ENCODE assay signal across 15 mouse cellular contexts in the genomic region with DNA sequence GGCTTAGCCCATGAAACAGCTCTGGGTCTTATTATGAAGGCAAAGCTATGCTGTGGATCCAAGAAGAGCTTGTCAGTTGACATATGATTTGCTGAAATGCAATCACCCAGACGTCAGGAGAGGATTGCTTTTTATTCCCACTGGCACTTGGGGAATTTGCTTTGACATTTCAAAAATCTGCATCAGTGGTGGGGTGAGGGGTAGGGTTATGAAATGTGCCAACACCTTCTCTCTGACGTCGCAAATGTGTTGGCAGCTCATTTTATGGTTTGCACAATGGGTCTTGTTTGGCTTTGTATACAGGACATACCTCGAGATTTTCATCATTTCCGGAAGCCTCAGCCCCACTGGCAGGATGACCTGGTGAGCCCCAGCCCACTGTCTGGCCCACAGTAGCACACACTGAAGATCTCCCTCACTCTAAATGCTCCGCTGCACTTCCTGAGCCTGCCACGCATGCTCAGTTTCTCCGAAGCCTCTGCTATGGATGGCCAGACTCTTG. TPM values are rescaled to one million over a fixed set of nuclear protein-coding genes. Genes with fewer than 3 reads are reported as not detected.
DNase-seq lines count a peak whose midpoint lies in the region; ATAC-seq lines count a peak whose summit lies in the region.
"Had no signal": no experiment of that assay in that cellular context is flagged by ENCODE, and none has a peak within 500 bp of the region (broad histone marks: within the 10 kb centered on the region; RNA-seq: fewer than 3 reads in every experiment).

No protein-coding gene starts in this region.

- no peak overlapping the region for H3K9ac ChIP-seq in hindbrain, embryonic 14.5 days
- H3K9ac ChIP-seq in hindbrain, embryonic 13.5 days, result no peak overlapping the region
- H3K9ac ChIP-seq in midbrain, embryonic 12.5 days (replicated peaks), result no peak overlapping the region
- no peak overlapping the region for H3K9ac ChIP-seq in limb, embryonic 13.5 days
- no peak overlapping the region for H3K9ac ChIP-seq in midbrain, embryonic 14.5 days (replicated peaks; ENCODE audit: low read length)
- H3K9ac ChIP-seq: embryonic facial prominence, embryonic 15.5 days; limb, embryonic 12.5 days; stomach, embryonic 15.5 days had no signal

- H3K4me3 ChIP-seq in hindbrain, embryonic 14.5 days (replicated peaks; ENCODE audit: low read length), result no peak overlapping the region
- no peak overlapping the region for H3K4me3 ChIP-seq in hindbrain, embryonic 13.5 days
- H3K4me3 ChIP-seq in midbrain, embryonic 12.5 days, result no peak overlapping the region
- H3K4me3 ChIP-seq in midbrain, embryonic 10.5 days, result no peak overlapping the region
- H3K4me3 ChIP-seq in limb, embryonic 13.5 days, result no peak overlapping the region
- no peak overlapping the region for H3K4me3 ChIP-seq in midbrain, embryonic 14.5 days (replicated peaks; ENCODE audit: low read depth, low read length)
- H3K4me3 ChIP-seq: embryonic facial prominence, embryonic 15.5 days; gastrocnemius, adult 2 months; heart, embryonic 10.5 days; limb, embryonic 12.5 days; megakaryocyte, embryonic 14.5 days; stomach, embryonic 15.5 days had no signal

- no peaks in the 10 kb centered on the region for H3K9me3 ChIP-seq in hindbrain, embryonic 14.5 days (ENCODE audit: control insufficient read depth, low read length)
- no peaks in the 10 kb centered on the region for H3K9me3 ChIP-seq in hindbrain, embryonic 13.5 days
- no peaks in the 10 kb centered on the region for H3K9me3 ChIP-seq in midbrain, embryonic 12.5 days
- H3K9me3 ChIP-seq in midbrain, embryonic 10.5 days (replicated peaks), result no peaks in the 10 kb centered on the region
- no peaks in the 10 kb centered on the region for H3K9me3 ChIP-seq in limb, embryonic 13.5 days
- no peaks in the 10 kb centered on the region for H3K9me3 ChIP-seq in midbrain, embryonic 14.5 days (ENCODE audit: control insufficient read depth, low read length)
- H3K9me3 ChIP-seq: embryonic facial prominence, embryonic 15.5 days; heart, embryonic 10.5 days; limb, embryonic 12.5 days; stomach, embryonic 15.5 days had no signal

- H3K27me3 ChIP-seq in hindbrain, embryonic 14.5 days (ENCODE audit: control insufficient read depth, insufficient read depth, low read length), result no peaks in the 10 kb centered on the region
- H3K27me3 ChIP-seq in hindbrain, embryonic 13.5 days, result no peaks in the 10 kb centered on the region
- no peaks in the 10 kb centered on the region for H3K27me3 ChIP-seq in midbrain, embryonic 12.5 days
- H3K27me3 ChIP-seq in midbrain, embryonic 10.5 days (ENCODE audit: low read depth, poor library complexity, severe bottlenecking), result no peaks in the 10 kb centered on the region
- no peaks in the 10 kb centered on the region for H3K27me3 ChIP-seq in limb, embryonic 13.5 days
- H3K27me3 ChIP-seq in midbrain, embryonic 14.5 days (ENCODE audit: control insufficient read depth, insufficient read depth, low read length), result no peaks in the 10 kb centered on the region
- H3K27me3 ChIP-seq: embryonic facial prominence, embryonic 15.5 days; limb, embryonic 12.5 days; stomach, embryonic 15.5 days had no signal

- H3K4me1 ChIP-seq in hindbrain, embryonic 14.5 days (replicated peaks; ENCODE audit: control insufficient read depth, insufficient read depth, low read length), result no peaks in the 10 kb centered on the region
- H3K4me1 ChIP-seq in hindbrain, embryonic 13.5 days (replicated peaks), result 0 out of 2 replicates have a peak, but pooled peaks cover 3% of the 10 kb centered on the region
- no peaks in the 10 kb centered on the region for H3K4me1 ChIP-seq in midbrain, embryonic 12.5 days
- H3K4me1 ChIP-seq in midbrain, embryonic 10.5 days, result peaks cover 7% of the 10 kb centered on the region; the same call in 1 of the 2 replicates
- H3K4me1 ChIP-seq in limb, embryonic 13.5 days, result peaks cover 23% of the 10 kb centered on the region
- 0 out of 2 replicates have a peak, but pooled peaks cover 5% of the 10 kb centered on the region for H3K4me1 ChIP-seq in midbrain, embryonic 14.5 days (ENCODE audit: control insufficient read depth, insufficient read depth, low read length)
- H3K4me1 ChIP-seq: stomach, embryonic 15.5 days had no signal

- no peak overlapping the region for H3K4me2 ChIP-seq in hindbrain, embryonic 14.5 days (replicated peaks)
- H3K4me2 ChIP-seq in hindbrain, embryonic 13.5 days, result no peak overlapping the region
- H3K4me2 ChIP-seq in midbrain, embryonic 12.5 days (replicated peaks), result no peak overlapping the region
- 0 out of 2 replicates have a peak overlapping the region, but pooled peaks have one; percentile 2 for H3K4me2 ChIP-seq in limb, embryonic 13.5 days (replicated peaks)
- H3K4me2 ChIP-seq in midbrain, embryonic 14.5 days (ENCODE audit: low read length), result no peak overlapping the region
- H3K4me2 ChIP-seq: embryonic facial prominence, embryonic 15.5 days; limb, embryonic 12.5 days; stomach, embryonic 15.5 days had no signal

- 62% methylated on average over 8 of the region's 8 CpGs for WGBS in hindbrain, embryonic 14.5 days
- WGBS in hindbrain, embryonic 13.5 days, result 68% methylated on average over 8 of the region's 8 CpGs
- 69% methylated on average over 8 of the region's 8 CpGs for WGBS in midbrain, embryonic 12.5 days
- WGBS in midbrain, embryonic 10.5 days, result 81% methylated on average over 8 of the region's 8 CpGs
- 43% methylated on average over 8 of the region's 8 CpGs for WGBS in limb, embryonic 13.5 days
- WGBS in midbrain, embryonic 14.5 days, result 60% methylated on average over 8 of the region's 8 CpGs

- ATAC-seq in hindbrain, embryonic 14.5 days (ENCODE audit: low FRiP score), result no peak
- ATAC-seq in hindbrain, embryonic 13.5 days (ENCODE audit: low FRiP score), result no peak
- no peak for ATAC-seq in midbrain, embryonic 12.5 days (ENCODE audit: low FRiP score, low read depth)
- ATAC-seq in limb, embryonic 13.5 days (ENCODE audit: low FRiP score, low read depth), result no peak
- no peak for ATAC-seq in midbrain, embryonic 14.5 days (ENCODE audit: low FRiP score, low TSS enrichment)

- no peaks in the 10 kb centered on the region for H3K36me3 ChIP-seq in hindbrain, embryonic 14.5 days (replicated peaks; ENCODE audit: control insufficient read depth, insufficient read depth)
- H3K36me3 ChIP-seq in hindbrain, embryonic 13.5 days, result no peaks in the 10 kb centered on the region
- H3K36me3 ChIP-seq in midbrain, embryonic 12.5 days, result no peaks in the 10 kb centered on the region
- H3K36me3 ChIP-seq in midbrain, embryonic 10.5 days, result no peaks in the 10 kb centered on the region
- H3K36me3 ChIP-seq in limb, embryonic 13.5 days, result no peaks in the 10 kb centered on the region
- H3K36me3 ChIP-seq in midbrain, embryonic 14.5 days (ENCODE audit: control insufficient read depth, insufficient read depth, low read length), result no peaks in the 10 kb centered on the region
- H3K36me3 ChIP-seq: embryonic facial prominence, embryonic 15.5 days; heart, embryonic 10.5 days; limb, embryonic 12.5 days; stomach, embryonic 15.5 days had no signal

- H3K27ac ChIP-seq in hindbrain, embryonic 14.5 days, result peak overlapping the region; percentile 49; the same call in 1 of the 2 replicates
- no peak overlapping the region; the same call in none of the 2 replicates for H3K27ac ChIP-seq in hindbrain, embryonic 13.5 days
- H3K27ac ChIP-seq in midbrain, embryonic 12.5 days (replicated peaks), result peak overlapping the region; percentile 2; the same call in 1 of the 2 replicates
- H3K27ac ChIP-seq in midbrain, embryonic 10.5 days (replicated peaks), result no peak overlapping the region
- no peak overlapping the region for H3K27ac ChIP-seq in limb, embryonic 13.5 days
- peak overlapping the region; percentile 60; the same call in 1 of the 2 replicates for H3K27ac ChIP-seq in midbrain, embryonic 14.5 days (replicated peaks; ENCODE audit: low read depth, low read length)
- H3K27ac ChIP-seq: embryonic facial prominence, embryonic 15.5 days; gastrocnemius, adult 2 months; heart, embryonic 10.5 days; limb, embryonic 12.5 days; stomach, embryonic 15.5 days had no signal

- DNase-seq in hindbrain, embryonic 14.5 days (ENCODE audit: low spot score), result no peak
- no peak for DNase-seq in midbrain, embryonic 10.5 days (ENCODE audit: low spot score)
- DNase-seq in midbrain, embryonic 14.5 days, result peak; percentile 51
- no peak for DNase-seq in T-cell, adult 2 months (ENCODE audit: low spot score)
- no peak for DNase-seq in spleen, postnatal 10 days (ENCODE audit: low spot score in 2 of 2)
- DNase-seq: gastrocnemius, adult 2 months; thymus, postnatal 4 days had no signal

RNA-seq across cellular contexts. Expression of gene Hsph1, which starts 52.0 kb away (rescaled TPM):
- 99.4 and 117 TPM in 2 replicates for polyA plus RNA-seq in hindbrain, embryonic 14.5 days (2014; fragmentation: Nextera tagmentation; extraction: Ambion mirVana)
- polyA plus RNA-seq in hindbrain, embryonic 13.5 days (2015; fragmentation: Nextera tagmentation; extraction: Ambion mirVana), result 83.7 and 92.0 TPM in 2 replicates
- polyA plus RNA-seq in midbrain, embryonic 12.5 days (2016; fragmentation: Nextera tagmentation; extraction: Ambion mirVana), result 105 and 119 TPM in 2 replicates
- 109 and 137 TPM in 2 replicates for polyA plus RNA-seq in midbrain, embryonic 10.5 days (2016; fragmentation: Nextera tagmentation; extraction: Ambion mirVana)
- 57.9 and 72.5 TPM in 2 replicates for polyA plus RNA-seq in limb, embryonic 13.5 days (2015; fragmentation: Nextera tagmentation; extraction: Ambion mirVana)
- 59.8 and 104 TPM in 2 replicates for polyA plus RNA-seq in midbrain, embryonic 14.5 days (2014; fragmentation: Nextera tagmentation; extraction: Ambion mirVana)

RNA-seq across cellular contexts. Expression of gene Wdr95, which starts 55.7 kb away (rescaled TPM):
- polyA plus RNA-seq in hindbrain, embryonic 14.5 days (2014; fragmentation: Nextera tagmentation; extraction: Ambion mirVana), result 0.36 TPM in 1 of 2 replicates, not detected in the other
- 0.10 and 0.84 TPM in 2 replicates for polyA plus RNA-seq in hindbrain, embryonic 13.5 days (2015; fragmentation: Nextera tagmentation; extraction: Ambion mirVana)
- 0.08 and 0.10 TPM in 2 replicates for polyA plus RNA-seq in midbrain, embryonic 12.5 days (2016; fragmentation: Nextera tagmentation; extraction: Ambion mirVana)
- polyA plus RNA-seq in midbrain, embryonic 10.5 days (2016; fragmentation: Nextera tagmentation; extraction: Ambion mirVana), result not detected in 2 replicates
- polyA plus RNA-seq in limb, embryonic 13.5 days (2015; fragmentation: Nextera tagmentation; extraction: Ambion mirVana), result 0.08 and 0.34 TPM in 2 replicates
- polyA plus RNA-seq in midbrain, embryonic 14.5 days (2014; fragmentation: Nextera tagmentation; extraction: Ambion mirVana), result 0.30 TPM in 1 of 2 replicates, not detected in the other
- polyA plus RNA-seq: heart, embryonic 10.5 days; limb, embryonic 12.5 days had no signal

Comparison
In these comparisons a context has a peak if more than half of its experiments do, and no peak if none do; other contexts are left out.
1. H3K27ac ChIP-seq: peak in hindbrain, embryonic 14.5 days (single experiment), midbrain, embryonic 12.5 days (single experiment) and midbrain, embryonic 14.5 days (single experiment); none in hindbrain, embryonic 13.5 days (single experiment), midbrain, embryonic 10.5 days (single experiment) and limb, embryonic 13.5 days (single experiment).